Mouse (Mus musculus): ENCODE results near the gene Gm14325. TPM values are rescaled to one million over a fixed set of nuclear protein-coding genes. Genes with fewer than 3 reads are reported as not detected.

Gm14325 gene
- 10 to 100 TPM in 1 of 2 experiments, 1 to 10 TPM in 1; 6.6 to 10.2 TPM for total RNA-seq (2023)

DNA sequence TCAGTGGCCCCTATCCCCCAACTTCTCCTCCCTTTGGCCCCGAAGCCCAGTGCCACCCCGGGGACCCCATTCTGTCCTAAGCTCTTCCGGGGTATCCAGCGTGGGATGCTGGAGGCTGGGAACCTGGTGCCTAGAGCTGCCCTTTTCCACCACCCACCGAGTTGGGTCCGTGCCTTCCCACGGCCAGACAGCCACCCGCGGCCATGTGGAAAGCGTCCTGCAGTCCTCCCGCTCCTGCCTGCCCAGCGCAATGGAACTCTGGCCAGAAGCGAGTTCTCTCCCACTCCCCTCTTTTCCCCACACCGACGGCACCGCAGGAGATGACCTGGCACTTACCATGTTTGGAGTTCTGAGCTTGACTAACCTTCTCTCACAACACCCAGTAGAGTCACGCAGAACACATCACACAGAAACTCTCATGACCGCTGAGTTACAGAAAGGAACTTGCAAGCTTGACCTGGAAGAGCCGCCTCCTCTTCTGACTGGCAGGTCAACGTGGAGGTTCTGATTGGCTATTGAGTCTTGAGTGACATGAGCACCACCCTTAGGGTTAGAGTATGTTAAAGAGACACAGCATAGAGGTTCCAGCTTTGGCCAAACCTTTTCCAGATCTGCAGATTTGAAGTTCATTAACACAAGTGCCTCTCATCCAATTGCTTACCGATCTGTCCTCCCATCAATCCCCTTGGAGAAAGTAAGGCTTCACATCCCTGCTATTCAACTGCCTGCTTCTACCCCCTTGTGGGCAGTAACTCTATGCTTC lies at the start of gene Gm14325:
Gene Gm14325 (minus strand): TSS at position 436 of the 763 bp plus-strand sequence.

Other genes starting within 250 kb of the Gm14325 start
- 1 to 10 TPM; 4.7 to 8.4 TPM for gene Gm14322, start 81.0 kb downstream of the Gm14325 start, total RNA-seq (2023)
- gene Gm14327, start 56.8 kb upstream of the Gm14325 start, total RNA-seq (2023): 1 to 10 TPM; 1.1 to 1.9 TPM
- gene Zfp972, start 85.3 kb upstream of the Gm14325 start, total RNA-seq (2023): not detected
- 10 to 100 TPM in 1 of 2 experiments, 1 to 10 TPM in 1; 7.1 to 14.3 TPM for gene Gm14326, start 117.0 kb upstream of the Gm14325 start, total RNA-seq (2023)
- gene Zfp971, start 182.9 kb upstream of the Gm14325 start, total RNA-seq (2023): 10 to 100 TPM; 19.0 to 21.6 TPM
- 1 to 10 TPM; 4.9 to 5.7 TPM for gene Zfp931, start 238.1 kb upstream of the Gm14325 start, total RNA-seq (2023)

Data from B cell, adult 67 days (primary cell).